Mouse (Mus musculus): ENCODE data around the gene Odc1.

Odc1 gene

DNA sequence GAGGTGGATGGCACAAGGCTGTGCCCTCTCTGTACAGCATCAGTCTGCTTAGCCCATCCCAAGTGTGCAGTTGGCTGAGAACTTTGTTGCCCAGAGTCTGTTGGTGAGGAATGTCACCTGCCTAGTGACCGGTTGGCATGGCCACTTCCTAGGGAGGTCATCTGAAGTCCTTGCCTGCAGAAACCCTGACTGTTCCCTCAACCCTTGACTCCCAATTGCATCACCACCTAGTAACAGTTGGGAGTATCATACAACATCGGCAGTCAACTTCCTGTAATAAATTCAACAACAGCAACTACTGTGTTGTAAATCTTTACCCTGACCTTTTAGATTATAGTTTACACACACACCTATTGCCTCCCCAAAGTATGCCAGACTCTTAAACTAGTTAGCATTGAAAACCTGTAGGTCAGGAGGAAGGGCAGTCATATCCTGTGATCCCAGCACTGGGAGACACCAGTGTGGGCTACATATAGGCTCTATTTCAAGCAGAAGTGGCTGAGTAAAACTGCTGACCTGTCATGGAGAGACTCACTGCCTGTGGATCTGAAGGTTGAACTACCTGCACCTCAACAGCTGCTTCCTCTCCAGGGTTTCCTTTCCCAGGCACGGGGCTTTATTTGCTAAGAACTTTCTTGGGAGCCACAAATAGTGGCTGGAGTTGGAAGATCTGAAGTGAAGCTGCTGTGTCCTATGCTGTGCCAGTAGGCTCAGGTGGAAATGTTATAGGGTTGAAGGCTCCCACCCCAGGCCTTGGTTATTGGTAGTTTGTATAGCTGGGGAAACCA is 6.8 kb downstream of the Odc1 start:
- no peak for DNase-seq (ENCODE audit: low spot score)

DNA sequence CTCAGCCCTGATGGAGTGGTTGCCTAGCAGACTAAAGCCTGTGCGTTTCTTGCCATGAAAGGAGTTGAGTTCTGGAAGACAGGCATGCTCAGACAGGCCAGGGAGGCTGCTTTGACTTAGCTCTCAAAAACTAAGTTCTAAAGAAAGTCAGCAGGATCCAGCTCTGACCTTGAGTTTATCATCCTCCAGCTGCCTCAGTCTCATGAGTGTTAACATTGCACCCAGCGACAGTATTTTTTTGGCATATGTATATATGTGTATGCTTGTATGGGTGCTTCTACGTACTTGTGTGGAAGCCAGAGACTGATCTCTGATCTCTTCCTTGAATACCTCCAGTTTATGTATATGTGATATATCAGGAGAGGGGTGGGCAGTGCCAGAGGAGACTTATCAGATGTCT is 7.8 kb downstream of the Odc1 start:
- no peak for DNase-seq (ENCODE audit: low spot score)

DNA sequence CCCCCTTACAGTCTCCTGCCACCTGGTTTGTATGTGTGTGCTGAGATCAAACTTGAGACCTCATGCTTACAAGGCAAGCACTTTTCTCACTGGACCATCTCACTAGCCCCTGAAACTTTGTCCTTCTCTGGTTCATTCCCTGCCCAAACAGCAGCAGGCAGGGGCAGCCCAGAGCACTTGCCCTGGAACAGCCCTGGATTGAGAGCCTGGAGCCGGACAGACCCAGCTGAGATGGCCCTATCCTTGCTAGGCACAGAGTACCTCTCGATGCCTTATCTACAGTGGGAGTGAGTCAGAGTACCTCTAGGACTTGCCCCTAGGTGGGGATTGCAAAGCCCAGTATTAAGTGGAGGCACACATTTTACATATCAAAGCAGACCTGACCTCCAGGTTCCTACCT is 8.4 kb downstream of the Odc1 start:
- no peak for DNase-seq (ENCODE audit: low spot score)

DNA sequence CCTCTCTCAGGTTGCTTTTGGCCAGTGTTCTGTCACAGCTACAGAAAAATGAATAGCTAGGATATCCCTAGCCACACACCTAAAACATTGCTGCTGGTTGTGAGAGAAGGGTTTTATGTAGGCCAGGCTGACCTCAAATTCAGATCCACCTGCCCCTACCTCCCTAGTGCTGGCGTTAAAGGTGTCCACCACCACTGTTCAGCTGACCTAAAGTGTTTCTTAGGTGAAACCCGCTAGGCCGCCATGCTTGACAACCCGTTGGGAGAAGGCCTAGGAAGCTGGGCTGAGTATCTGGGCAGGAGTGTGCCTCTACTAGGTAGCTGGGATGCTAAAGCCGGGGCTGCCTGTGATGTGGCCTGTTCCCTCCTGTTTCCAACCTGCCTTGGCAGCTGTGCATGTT is 9.0 kb downstream of the Odc1 start:
- no peak for DNase-seq (ENCODE audit: low spot score)

DNA sequence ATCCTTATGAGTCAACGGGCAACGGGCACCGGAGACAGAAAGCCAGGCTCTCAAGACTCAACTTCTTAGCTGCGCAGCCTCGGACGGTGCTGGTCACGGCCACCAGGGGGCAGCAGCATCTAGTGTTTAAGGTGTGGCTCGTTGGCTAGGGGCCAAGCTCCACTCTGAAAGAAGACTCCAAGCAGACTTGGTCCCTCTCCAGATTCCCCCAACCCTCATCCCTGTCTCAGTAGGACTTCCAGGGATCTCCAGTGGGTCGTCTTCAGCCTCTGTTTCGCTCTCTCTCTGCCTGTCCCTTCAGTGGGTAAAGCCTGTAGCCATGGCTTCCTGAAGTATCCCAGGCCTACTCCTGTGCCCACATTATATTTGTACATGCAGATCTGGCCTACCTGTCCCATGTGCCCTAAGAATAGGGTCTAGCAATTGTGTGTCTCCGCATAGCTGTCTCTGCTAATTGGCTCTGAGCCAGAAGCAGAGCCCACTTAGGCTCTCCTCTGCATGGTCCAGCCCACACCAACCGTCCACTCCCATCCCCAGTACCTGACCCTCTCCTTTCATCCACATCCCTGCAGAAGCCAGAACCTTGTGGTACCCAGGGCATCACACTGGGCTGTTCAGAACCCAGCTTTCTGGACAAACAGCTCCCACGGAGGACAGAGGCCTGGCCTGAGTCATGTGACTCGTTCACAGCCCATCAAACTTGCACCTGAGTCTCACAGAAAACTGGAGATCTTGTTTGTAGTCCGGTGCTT is 9.8 kb downstream of the Odc1 start:
- peak; percentile 85 for DNase-seq (ENCODE audit: low spot score)

DNA sequence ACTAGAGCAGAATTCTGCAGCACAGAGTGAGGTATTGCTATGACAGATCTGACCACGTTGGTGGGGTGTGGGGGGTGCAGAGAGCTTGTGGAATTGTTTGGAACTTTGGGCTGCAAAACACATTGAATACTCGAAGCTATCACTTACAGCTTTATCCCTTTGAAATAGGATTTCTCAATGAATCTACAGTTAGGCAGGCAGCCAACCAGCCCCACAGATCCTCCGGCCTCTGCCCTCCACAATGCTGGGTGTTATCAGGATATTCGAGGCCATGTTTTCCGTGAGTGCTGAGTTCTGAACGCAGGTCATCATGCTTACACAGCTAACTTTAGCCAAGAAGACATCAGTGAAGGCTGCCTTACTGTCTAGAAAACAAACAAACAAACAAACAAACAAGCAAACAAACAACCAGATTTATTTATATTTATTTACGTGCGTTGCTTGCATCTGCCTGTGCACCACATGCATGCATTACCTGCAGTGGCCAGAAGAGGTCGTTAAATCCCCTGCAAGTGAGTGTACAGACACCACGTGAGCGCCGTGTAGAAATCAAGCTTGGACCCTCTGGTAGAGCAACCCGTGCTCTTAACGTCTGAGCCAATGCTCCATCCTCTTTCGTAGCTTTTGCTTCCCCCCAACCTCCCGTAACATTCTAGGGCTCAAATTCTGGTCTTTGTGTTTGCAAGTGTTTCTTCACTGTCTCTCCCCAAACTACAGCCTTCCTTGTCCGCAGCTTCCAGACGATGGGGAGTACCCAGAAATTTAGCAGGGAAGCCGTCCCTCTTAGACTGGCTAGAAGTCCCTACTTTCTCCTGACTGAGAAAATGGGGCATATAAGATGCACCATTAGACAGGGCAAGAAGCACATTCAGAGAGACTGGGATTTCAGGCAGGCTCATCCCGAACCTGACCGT is 12.1 kb downstream of the Odc1 start:
- DNase-seq (ENCODE audit: low spot score) = peak; percentile 52

DNA sequence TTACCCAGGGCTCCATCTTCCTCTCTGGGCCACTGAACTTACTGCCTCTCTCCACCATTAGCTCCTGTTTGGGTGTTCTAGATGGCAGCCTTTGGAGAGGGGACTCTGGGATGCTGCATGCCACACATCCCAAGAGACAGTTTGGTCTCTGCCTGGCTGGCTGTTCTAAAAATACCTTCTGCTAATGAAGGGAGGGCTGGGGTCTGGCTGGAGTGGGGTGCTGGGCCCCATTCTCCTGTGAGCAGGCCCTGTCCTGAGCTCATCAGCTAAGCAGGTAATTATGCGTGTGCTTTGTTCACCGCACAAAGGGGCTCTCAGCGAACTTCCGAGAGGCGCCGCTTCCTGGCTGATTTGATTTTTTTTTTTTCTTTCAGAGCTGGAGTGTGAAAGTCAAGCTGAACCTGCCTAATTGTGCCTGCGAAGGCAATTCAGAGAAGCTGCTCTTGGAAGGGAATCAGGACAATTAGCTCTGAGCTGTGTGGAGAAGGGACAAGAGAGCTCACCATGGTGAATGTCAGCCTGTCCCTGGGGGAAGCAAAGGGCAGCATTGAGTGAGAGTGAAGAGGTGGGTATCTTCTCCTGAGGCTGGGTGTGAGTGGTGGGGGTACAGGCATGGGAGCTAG is 12.9 kb downstream of the Odc1 start:
- DNase-seq (ENCODE audit: low spot score) = no peak

DNA sequence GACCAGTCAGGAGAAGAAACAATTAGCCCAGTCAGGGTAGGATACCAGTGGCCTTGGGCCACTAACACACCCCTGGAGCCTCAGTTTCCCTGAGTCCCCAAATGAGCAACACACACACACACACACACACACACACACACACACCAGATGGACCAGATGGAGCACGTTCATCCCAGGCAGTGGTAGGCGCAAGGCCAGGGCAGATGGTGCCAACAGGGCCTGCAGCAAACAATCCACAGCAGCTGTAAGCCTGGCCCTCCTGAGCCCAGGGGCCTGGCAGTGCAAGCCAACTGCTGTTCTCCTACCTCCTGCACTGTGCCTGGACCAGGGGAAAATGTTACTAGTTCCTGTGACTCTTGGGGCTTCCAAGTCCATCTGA is 13.4 kb downstream of the Odc1 start:
- no peak for DNase-seq (ENCODE audit: low spot score)

DNA sequence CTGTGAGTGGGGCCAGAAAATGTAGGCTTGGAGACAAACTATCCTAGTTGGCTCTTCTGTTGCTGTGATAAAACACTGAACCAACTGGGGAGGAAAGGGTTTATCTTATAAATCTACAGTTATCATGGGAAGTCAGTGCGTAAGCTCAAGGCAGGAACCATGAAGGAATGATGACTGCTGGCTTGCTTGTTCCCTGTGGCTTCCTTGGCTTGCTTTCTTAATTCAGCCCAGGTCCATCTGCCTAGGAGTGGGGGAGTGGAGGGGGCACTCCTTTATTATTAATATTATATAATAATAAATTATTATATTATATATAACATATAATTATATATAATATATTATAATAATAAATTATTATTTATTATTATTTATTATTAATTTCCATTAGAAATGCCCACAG is 17.8 kb downstream of the Odc1 start:
- DNase-seq (ENCODE audit: low spot score) = no peak

DNA sequence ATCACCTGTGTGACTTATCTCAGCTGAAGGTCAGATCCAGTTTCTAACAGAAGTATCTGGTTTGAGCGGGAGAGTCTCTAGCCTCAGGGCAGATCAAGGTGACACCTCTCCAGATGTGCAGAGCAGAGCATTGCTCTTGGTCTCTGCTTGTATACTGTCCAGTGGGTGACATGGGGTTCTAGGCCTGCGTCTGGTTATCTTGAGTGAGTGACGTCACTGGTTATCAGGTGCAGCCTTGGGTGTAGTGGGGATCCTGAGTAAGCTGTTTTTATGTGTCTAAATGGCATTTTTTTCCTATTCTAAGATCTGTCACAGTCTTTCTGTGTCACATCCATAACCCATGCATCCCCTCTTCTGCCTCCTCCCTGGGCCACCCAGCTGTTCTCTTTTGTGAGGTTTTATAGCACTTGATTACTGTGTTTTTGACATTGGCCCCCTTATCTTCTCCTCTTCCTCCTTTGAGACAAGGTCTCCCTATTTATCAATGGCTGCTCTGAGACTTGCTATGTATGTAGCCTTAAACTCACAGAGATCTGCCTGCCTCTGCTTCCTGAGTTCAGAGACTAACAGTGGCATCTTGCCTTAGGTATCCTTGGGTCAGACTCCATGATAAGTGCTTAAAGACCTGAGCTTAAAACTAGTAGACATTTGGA is 20.9 kb downstream of the Odc1 start:
- DNase-seq (ENCODE audit: low spot score) = no peak

DNA sequence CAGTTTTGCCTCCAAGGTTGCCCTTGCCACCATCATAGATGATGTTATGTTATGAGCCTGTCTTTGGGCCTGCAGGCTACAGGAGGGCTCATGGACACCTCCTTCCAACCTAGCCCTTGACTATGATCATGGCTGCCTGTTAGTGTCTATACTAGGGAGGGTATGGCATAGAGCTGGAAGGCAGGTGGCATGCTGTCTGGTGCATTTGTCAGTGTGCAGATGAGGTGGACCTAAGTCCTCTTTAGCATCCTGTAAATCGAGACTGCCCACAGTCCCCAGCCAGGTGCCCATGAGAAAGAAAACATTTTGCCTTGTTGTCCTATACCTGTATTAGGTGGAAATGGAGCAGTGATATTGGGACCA is 21.4 kb downstream of the Odc1 start:
- DNase-seq (ENCODE audit: low spot score) = no peak

DNA sequence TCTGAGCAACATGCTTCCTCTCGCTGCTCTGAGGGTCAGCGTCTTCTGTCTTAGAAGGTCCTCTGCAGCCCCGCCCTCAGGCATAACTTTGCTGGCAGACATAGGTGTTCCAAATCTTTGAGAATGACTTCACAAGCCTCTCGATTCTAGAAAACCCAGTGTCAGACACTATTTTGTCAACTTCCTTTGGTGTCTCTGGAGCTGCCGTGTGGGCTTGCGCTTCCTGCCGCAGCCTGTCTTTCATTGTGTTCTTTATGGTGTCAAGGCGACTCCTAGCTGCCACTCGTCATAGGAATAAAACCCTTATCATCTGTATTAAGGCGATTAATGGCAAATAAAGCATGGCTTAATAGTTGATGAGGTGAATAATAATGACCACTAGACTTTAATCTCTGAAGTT is 24.0 kb downstream of the Odc1 start:
- no peak for DNase-seq (ENCODE audit: low spot score)

DNA sequence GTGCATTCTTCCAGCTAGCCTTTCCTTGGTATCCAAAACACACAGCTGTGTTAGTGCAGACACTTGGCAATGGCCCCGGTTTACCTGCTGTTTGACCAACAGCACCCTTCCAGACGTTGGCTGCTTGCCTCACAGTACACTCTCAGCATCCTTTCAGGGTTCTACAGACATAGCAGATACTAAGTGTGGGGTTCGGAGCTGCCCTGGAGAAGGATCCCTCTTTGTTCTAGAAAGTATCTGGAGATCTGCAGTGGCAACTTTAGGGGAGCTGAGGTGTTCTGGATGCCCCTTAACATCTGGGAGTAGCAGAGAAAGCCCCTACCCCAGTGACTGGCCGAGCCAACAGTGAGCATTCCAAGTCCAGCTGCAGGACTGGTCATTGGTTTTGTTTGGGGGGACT is 30.0 kb downstream of the Odc1 start:
- no peak for DNase-seq (ENCODE audit: low spot score)

DNA sequence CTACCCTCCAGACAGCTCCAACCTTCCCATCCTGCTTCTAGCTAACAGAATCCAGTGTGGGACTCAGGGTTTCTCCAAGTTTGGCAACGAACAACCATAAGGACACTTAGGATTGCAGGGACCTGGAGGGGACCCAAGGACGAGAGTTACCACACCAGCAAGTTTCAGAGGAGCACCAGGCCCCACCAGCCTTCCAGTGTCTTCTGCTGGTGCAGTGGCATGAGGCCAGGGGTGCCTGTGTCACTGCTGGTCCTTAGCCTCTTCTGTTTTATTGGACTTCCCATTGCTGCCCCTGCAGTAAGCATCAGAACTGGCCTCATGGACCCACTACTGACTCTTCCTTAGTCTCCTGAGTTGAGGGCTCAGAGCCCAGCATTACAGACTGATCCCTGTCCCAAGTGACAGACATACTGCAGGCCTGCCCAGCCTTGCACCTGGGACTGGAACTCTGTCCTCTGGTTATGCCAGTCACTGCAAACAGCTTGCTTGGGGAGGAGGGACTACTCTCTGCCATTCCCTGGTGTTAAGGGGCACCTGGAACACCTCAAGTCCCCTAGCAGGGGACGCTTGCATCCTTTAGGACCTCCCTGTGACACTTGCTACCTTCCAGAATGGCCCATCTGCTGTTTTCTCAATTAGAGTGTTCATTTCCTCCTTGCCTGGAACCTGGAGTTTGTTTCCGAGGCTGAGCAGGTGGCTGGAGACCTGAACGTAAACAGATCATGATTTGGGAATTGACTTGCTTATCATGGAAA is 30.7 kb downstream of the Odc1 start:
- DNase-seq (ENCODE audit: low spot score) = no peak

DNA sequence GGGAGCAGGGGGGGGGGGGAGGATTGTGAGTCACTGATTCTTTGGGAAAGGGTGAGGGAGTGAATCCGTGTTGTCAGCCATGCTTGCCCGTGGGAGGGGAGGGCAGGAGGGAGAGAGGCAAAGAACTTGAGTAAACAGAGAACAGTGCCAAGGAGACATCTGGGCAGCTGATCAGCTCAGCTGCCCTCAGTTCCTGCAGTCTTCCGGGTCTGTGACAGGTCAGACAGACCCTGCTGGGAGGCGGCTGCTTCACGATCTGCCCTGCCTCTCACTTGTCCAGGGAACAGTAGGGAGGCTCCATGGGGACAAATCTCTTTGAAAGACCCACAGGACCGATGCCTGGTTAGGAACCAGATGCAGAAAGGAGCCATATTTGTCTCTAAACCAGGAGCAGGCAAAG is 31.4 kb downstream of the Odc1 start:
- peak; percentile 69 for DNase-seq (ENCODE audit: low spot score)

DNA sequence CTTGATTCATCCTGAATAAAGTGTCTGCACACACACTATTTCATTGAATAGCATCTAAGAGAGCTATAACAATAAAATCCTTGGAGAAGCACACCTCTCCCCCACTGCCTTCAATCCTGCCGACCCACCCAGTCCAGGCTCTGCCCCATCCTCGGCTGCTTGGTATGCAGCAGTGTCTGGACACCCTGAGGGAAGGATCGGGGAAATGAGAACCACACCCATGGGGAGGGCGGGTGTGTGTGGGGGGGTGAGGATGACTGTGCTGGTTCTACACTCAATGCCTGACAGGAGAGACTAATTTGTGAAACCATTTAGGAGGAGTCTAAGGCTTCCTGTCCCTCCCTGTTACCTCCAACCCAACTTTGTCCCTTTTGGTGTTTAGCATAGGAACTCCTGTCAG is 34.0 kb downstream of the Odc1 start:
- DNase-seq (ENCODE audit: low spot score) = no peak

DNA sequence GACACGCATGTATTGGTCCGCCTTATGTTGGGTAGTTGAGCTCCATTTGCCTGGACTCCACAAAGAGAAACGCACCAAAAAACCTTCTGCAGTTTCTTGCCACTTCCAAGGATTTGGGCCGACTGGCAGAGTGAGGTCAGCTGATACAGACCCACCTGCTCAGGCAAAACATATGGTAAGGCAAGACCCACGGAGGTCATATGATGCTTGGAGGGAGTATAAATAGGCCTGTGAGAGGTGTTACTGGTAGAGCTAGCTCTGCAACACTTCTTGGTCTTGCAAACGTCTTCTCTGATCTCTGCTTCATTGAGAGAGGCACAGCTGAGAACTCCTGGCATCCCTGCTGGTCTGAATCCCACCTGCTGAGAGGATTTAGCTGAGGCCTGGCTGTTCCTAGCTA is 36.4 kb downstream of the Odc1 start:
- no peak for DNase-seq (ENCODE audit: low spot score)

DNA sequence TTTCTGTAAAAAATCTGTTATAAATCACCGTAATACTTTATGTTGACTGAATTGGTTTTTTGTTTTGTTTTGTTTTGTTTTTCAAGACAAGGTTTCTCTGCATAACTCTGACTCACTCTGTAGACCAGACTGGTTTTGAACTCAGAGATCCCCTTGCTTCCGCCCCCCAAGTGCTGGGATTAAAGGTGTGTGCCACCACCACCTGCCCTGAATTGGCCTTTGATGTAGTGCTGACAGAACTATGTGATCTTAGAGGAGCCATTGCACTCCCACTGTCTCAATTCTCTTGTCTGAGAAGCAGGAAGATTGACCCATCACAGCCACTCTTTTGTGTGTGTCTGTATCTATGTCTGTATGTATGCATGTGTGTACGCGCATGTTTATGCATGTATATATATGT is 37.8 kb downstream of the Odc1 start:
- no peak for DNase-seq (ENCODE audit: low spot score)

DNA sequence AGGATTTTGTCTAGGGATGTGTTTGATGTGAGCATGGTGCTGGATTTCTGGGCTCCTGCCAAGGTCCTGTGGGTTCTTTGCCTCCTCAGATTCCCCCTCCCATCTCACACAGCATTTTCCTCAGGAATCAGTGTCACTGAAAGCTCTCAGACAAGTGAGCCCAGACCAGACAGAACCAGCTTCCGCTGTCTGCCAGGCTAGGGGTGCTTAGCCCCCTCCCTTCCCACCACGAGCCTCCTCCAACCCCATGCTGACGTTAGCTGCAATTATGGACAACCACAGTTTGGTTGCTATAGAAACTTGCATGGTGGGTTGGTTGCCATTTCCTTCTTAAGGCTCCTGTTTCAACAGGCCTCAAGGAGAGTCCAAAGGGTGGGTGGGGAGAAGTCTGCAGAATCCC is 39.3 kb downstream of the Odc1 start:
- DNase-seq (ENCODE audit: low spot score) = peak; percentile 8

DNA sequence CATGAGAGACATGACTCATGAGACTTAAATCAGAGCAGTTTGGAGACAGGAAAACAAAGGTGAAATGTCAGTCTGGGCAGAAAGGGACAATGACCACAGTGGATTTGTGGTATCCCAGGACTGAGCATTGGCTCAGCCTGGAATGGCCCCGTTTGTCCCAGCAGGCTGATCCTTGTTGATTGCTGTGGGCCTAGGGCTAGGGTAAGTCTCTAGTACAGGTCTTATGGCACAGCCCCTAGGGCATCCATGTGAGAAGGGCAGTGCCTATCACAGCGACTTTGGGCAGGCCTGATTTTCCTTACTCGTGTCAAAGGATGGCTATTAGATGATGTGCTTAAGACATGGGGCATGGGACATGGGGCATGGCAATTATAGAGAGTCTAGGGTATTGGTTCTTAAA is 41.4 kb downstream of the Odc1 start:
- DNase-seq (ENCODE audit: low spot score) = no peak

DNA sequence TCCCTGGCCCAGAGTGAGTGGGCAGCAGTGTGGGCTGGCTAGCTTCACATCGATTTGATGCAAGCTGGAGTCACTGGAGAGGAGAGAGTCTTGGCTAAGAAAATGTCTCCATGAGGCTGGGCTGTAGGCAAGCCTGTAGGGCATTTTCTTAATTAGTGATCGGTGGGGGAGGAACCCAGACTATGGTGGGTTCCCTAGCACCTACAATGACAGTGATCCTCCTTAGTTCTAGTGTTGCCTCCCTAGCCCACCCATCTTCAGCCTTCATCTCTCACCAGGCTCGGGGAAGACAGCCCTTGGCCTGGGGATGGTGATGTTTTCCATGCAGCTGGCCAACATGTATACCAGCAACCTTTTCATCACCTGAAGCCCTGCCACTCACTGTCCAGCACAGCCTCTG is 43.8 kb downstream of the Odc1 start:
- DNase-seq (ENCODE audit: low spot score) = no peak

All from ovary, postnatal 36 days (tissue).